Mouse (Mus musculus) testis, adult 2 months (tissue): ENCODE data around the gene Tnnt1.

Source experiments
- CTCF ChIP-seq: fragments of 200-500 bp; IDR thresholded peaks from 2 replicates; pipeline ENCODE4 v1.5.1; 2012; ENCODE audit warnings: low read depth, mild to moderate bottlenecking, inconsistent platforms, low read length, moderate library complexity; ENCODE audit not compliant: control insufficient read depth, insufficient read depth, insufficient replicate concordance
- POLR2A ChIP-seq: fragments of 200-500 bp; IDR thresholded peaks from 2 replicates; pipeline ENCODE4 v1.6.1; 2012; ENCODE audit warnings: low read depth, mild to moderate bottlenecking, inconsistent platforms, low read length, moderate library complexity; ENCODE audit not compliant: control insufficient read depth

- TF ChIP-seq POLR2A (no peak), CTCF (no peak)
Observed at GRCm38 (mm10) chr7:4499034-4499433, 17.1 kb downstream of the Tnnt1 start.
